Mouse (Mus musculus) cerebellum, adult 2 months (tissue): ENCODE results near the gene Pex11g.

ENCODE experiments used
- CTCF ChIP-seq: fragments of 200-500 bp; IDR thresholded peaks from 2 replicates; pipeline ENCODE4 v1.5.1; 2011; ENCODE audit warnings: low read depth, mild to moderate bottlenecking, control low read depth, low read length, moderate library complexity, borderline replicate concordance; ENCODE audit not compliant: insufficient read depth
- POLR2A ChIP-seq: fragments of 200-500 bp; IDR thresholded peaks from 2 replicates; pipeline ENCODE4 v1.6.1; 2011; ENCODE audit warnings: low read length, control low read depth, borderline replicate concordance; ENCODE audit not compliant: insufficient read depth

DNA sequence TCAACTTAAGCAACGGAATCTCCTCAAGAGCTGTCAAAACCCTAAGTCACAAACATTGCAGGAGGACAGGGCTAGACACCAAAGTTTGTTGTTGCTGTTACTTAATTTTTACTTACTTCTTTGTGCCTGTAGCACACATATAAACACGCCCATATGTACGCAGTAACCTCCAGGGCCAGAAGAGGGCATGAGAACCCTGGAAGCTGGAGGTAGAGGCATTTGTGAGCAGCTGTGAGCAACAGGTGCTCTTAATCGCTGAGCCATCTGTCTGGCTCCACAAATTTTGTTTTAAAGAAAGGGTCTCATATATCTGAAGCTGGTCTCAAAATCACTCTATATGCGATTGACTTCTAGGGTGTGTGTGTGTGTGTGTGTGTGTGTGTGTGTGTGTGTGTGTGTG, 3.2 kb downstream of the Pex11g start:
- TF ChIP-seq CTCF = peak; percentile 29; the same call in 1 of the 2 replicates
- TF ChIP-seq POLR2A = no peak
